Mouse (Mus musculus): ENCODE results near the gene Spsb1. TPM values are rescaled to one million over a fixed set of nuclear protein-coding genes. Genes with fewer than 3 reads are reported as not detected.

Spsb1 gene
- polyA plus RNA-seq, 1 experiment from 2014 or later, result 0.97 TPM

DNA sequence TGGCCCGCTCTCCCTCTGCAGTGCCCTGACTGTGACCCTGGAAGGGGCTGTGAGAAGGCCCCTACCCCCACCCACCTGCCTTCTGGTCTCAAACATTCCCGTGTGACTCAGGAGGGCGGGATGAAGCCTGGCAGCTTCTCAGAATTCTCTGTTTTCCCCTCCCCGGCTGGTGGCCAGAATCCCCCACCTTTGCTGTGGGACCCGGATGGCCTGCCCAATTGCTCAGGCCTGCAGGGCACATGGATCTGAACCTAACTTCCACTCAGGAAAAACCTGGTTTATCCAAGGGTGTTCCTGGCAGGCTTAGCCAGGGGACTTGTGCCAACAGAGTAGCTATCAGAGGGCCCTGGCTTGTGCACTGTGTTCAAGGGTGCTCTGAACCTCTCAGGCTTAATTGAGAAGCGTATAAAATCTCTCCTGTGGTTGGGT, 76.8 kb downstream of the Spsb1 start:
- H3K36me3 ChIP-seq, result no peaks in the 10 kb centered on the region
- 49% methylated on average over 6 of the region's 6 CpGs for WGBS (ENCODE audit: insufficient replicate concordance)
- no peaks in the 10 kb centered on the region for H3K4me1 ChIP-seq (replicated peaks)
- no peaks in the 10 kb centered on the region for H3K9me3 ChIP-seq (replicated peaks)
- no peak for ATAC-seq (ENCODE audit: low read depth)
- no peak overlapping the region for H3K27ac ChIP-seq
- H3K4me3 ChIP-seq (replicated peaks), result no peak overlapping the region
- peaks cover 31% of the 10 kb centered on the region for H3K27me3 ChIP-seq
- H3K9ac ChIP-seq, result no peak overlapping the region
- H3K4me2 ChIP-seq, result no peak overlapping the region
- DNase-seq, result no peak

DNA sequence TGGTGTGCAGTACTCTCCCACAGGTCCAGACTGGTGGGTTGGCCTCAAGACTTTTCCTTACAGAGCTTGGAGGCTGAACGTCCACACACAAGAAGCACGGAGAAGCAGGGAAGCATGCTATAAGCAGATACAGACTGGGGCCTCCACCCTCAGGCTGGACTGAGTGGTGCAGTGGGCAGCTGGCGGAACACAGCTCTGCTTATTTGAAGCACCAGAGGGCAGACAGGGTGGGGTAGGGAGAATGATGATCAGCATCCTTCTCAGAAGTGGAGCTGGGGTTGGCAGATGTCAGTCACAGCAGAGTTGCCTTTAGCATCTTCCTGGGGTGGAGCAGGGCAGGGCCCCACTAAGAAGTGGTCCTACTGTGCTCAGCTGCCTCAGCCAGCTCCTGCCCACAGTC, 77.6 kb downstream of the Spsb1 start:
- H3K9ac ChIP-seq, result no peak overlapping the region
- H3K27me3 ChIP-seq, result peaks cover 34% of the 10 kb centered on the region
- no peak for DNase-seq

DNA sequence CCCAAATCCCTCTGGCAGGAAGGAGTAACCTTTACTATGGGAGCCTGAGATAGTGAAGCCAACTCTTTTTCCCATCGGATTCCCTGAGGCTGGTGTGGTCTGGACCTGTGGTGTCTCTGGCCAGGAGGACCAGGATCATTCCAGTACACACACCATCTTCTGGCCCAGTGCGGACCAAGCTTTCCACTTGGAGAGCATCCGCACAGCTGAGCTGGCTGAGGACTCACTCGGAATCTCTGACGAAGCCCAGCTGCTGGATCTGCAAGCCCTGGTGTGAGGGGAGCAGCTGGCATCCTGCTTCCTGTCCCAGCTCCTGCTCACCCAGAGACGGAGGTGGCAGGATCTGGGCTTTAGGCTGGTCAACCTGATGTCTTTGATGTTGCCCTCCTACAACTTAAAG, 78.1 kb downstream of the Spsb1 start:
- Histone ChIP-seq H3K4me3 (replicated peaks) (no peak overlapping the region), H3K9me3 (replicated peaks) (no peaks in the 10 kb centered on the region), H3K36me3 (no peaks in the 10 kb centered on the region), H3K27me3 (peaks cover 34% of the 10 kb centered on the region), H3K27ac (no peak overlapping the region), H3K4me2 (no peak overlapping the region), H3K9ac (no peak overlapping the region), H3K4me1 (replicated peaks) (no peaks in the 10 kb centered on the region)
- ATAC-seq (ENCODE audit: low read depth) (no peak), DNase-seq (no peak)
- WGBS (ENCODE audit: insufficient replicate concordance), result 62% methylated on average over 6 of the region's 6 CpGs

More for the DNA sequence above, 77.6 kb downstream of the Spsb1 start:
- no peaks in the 10 kb centered on the region for H3K36me3 ChIP-seq
- H3K4me3 ChIP-seq (replicated peaks), result no peak overlapping the region
- H3K9me3 ChIP-seq (replicated peaks), result no peaks in the 10 kb centered on the region
- no peaks in the 10 kb centered on the region for H3K4me1 ChIP-seq (replicated peaks)
- no peak overlapping the region for H3K27ac ChIP-seq
- 54% methylated on average over 3 of the region's 3 CpGs for WGBS (ENCODE audit: insufficient replicate concordance)
- H3K4me2 ChIP-seq, result no peak overlapping the region
- no peak for ATAC-seq (ENCODE audit: low read depth)

DNA sequence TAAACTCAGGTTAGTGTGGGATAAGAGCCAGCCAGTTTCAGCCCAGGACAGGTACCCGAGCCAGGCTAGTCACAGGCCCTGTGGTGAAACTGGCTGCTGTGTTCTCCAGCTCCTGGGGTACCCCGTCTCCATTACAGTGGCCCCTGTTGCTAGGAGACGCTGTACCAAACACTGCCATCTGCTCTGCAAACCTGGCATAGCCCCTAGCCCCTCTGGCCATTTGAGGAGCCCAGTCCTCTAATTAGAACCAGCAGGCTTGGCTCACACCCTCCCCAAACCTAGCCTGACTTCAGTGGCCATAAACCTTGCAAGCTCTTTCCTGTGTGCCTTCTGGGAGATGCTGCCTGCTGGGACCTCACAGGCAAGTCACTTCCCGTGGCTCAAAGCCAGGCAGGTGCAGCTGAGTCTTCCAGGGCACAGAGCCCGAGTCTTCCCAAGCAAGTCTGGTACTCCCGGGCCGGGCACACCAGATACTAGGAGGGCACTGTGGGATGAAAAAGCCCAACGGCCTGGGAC, 78.8 kb downstream of the Spsb1 start:
- H3K27ac ChIP-seq, result no peak overlapping the region
- H3K9ac ChIP-seq, result no peak overlapping the region
- ATAC-seq (ENCODE audit: low read depth) (no peak), DNase-seq (no peak)
- H3K36me3 ChIP-seq, result no peaks in the 10 kb centered on the region
- H3K4me1 ChIP-seq (replicated peaks), result no peaks in the 10 kb centered on the region
- H3K4me3 ChIP-seq (replicated peaks), result no peak overlapping the region
- H3K4me2 ChIP-seq, result no peak overlapping the region
- WGBS (ENCODE audit: insufficient replicate concordance), result 54% methylated on average over 8 of the region's 8 CpGs
- H3K9me3 ChIP-seq (replicated peaks), result no peaks in the 10 kb centered on the region
- H3K27me3 ChIP-seq, result peaks cover 34% of the 10 kb centered on the region

DNA sequence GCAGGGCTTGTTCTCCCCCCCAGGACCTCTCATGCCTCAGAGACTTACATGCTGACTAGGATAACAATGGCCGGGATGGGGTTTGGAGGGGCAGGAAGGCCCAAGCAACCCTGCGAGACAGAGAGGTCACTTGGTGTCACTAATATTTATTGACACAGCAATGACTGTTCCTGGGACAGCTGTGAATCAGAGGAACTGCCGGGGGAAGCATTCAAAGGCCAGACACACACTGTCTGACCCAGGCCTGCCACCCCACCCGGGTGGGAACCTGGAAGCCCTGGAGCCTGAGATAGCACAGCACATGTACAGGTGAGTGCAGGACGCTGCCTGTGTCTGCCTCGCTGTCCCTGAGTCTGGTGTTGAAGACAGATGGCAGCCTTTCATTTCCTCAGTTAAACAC, 79.5 kb downstream of the Spsb1 start:
- Histone ChIP-seq H3K4me2 (no peak overlapping the region), H3K4me3 (replicated peaks) (no peak overlapping the region), H3K36me3 (no peaks in the 10 kb centered on the region), H3K9ac (no peak overlapping the region), H3K4me1 (replicated peaks) (no peaks in the 10 kb centered on the region), H3K9me3 (replicated peaks) (no peaks in the 10 kb centered on the region), H3K27ac (no peak overlapping the region), H3K27me3 (peaks cover 34% of the 10 kb centered on the region)
- no peak for DNase-seq
- ATAC-seq (ENCODE audit: low read depth), result no peak
- 28% methylated on average over 6 of the region's 6 CpGs for WGBS (ENCODE audit: insufficient replicate concordance)

- H3K9me3 ChIP-seq (replicated peaks), result no peaks in the 10 kb centered on the region
- H3K27ac ChIP-seq, result no peak overlapping the region
- H3K4me3 ChIP-seq (replicated peaks), result no peak overlapping the region
- DNase-seq (no peak), ATAC-seq (ENCODE audit: low read depth) (no peak)
- H3K9ac ChIP-seq, result no peak overlapping the region
- H3K36me3 ChIP-seq, result no peaks in the 10 kb centered on the region
- peaks cover 16% of the 10 kb centered on the region for H3K27me3 ChIP-seq
- no peak overlapping the region for H3K4me2 ChIP-seq
- no peaks in the 10 kb centered on the region for H3K4me1 ChIP-seq (replicated peaks)
- 41% methylated on average over 6 of the region's 6 CpGs for WGBS (ENCODE audit: insufficient replicate concordance)
These were observed 82.6 kb downstream of the Spsb1 start for GRCm38 (mm10) chr4:149872236-149872635.

GRCm38 (mm10) chr4:149871582-149871981, 83.3 kb downstream of the Spsb1 start:
- DNase-seq, result no peak
- Histone ChIP-seq H3K9ac (no peak overlapping the region), H3K4me1 (replicated peaks) (no peaks in the 10 kb centered on the region), H3K27ac (no peak overlapping the region), H3K4me2 (no peak overlapping the region), H3K27me3 (peaks cover 12% of the 10 kb centered on the region), H3K4me3 (replicated peaks) (no peak overlapping the region), H3K36me3 (no peaks in the 10 kb centered on the region), H3K9me3 (replicated peaks) (no peaks in the 10 kb centered on the region)
- no peak for ATAC-seq (ENCODE audit: low read depth)
- WGBS (ENCODE audit: insufficient replicate concordance), result 19% methylated on average over 7 of the region's 7 CpGs

DNA sequence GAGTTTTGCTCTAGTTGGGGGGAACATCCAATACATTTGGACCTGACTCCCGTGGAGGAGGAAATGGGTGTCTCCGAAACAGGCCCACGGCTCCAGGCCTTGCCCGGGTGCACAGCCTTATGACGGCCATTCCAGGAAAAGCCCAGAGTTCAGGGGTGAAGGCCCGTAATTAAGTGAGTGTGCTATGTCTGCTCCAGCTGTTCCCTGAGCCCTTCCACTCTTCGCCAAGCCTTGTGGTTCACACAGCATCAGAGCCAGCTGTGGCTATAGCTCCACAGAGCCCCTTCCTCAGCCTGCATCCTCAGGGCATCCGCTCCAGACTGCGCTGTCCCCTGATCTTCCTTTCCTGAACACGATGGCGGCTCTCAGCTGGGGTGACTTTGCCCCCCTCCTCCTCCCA, 83.8 kb downstream of the Spsb1 start:
- H3K4me2 ChIP-seq, result no peak overlapping the region
- WGBS (ENCODE audit: insufficient replicate concordance), result 64% methylated on average over 11 of the region's 11 CpGs
- no peaks in the 10 kb centered on the region for H3K4me1 ChIP-seq (replicated peaks)
- ATAC-seq (ENCODE audit: low read depth), result no peak
- DNase-seq, result no peak
- no peaks in the 10 kb centered on the region for H3K9me3 ChIP-seq (replicated peaks)
- H3K4me3 ChIP-seq (replicated peaks), result no peak overlapping the region
- no peak overlapping the region for H3K27ac ChIP-seq
- no peaks in the 10 kb centered on the region for H3K36me3 ChIP-seq
- H3K9ac ChIP-seq, result no peak overlapping the region
- peaks cover 7% of the 10 kb centered on the region; the same call in 1 of the 2 replicates for H3K27me3 ChIP-seq

- Histone ChIP-seq H3K27ac (no peak overlapping the region), H3K9me3 (replicated peaks) (no peaks in the 10 kb centered on the region), H3K27me3 (0 out of 2 replicates have a peak, but pooled peaks cover 3% of the 10 kb centered on the region), H3K4me3 (replicated peaks) (no peak overlapping the region), H3K4me2 (no peak overlapping the region), H3K4me1 (replicated peaks) (no peaks in the 10 kb centered on the region), H3K36me3 (no peaks in the 10 kb centered on the region), H3K9ac (no peak overlapping the region)
- DNase-seq, result no peak
- ATAC-seq (ENCODE audit: low read depth), result no peak
These were observed 84.4 kb downstream of the Spsb1 start for GRCm38 (mm10) chr4:149870412-149870811.

DNA sequence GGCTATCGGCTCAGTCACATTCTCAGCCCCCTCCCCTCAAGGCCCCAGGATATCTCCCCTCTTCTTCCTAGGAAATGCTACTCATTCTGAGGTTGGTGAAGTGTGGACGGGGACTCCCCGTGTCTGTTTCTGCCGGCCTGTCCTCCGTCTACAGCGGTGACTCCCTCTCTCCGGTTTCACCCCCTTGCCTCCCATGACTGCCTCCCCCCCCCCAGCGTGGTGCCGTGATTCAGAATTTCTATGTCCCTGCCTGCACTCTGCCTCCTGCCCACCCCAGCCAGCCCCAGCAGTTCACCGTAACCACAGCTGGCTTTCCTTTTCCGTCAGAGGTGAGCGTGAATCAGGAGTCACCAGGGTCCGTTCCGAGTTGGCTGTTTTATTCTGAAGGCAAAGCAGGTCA, 86.1 kb downstream of the Spsb1 start:
- no peak for DNase-seq
- no peaks in the 10 kb centered on the region for H3K36me3 ChIP-seq
- 69% methylated on average over 14 of the region's 14 CpGs for WGBS (ENCODE audit: insufficient replicate concordance)
- no peak overlapping the region for H3K27ac ChIP-seq
- H3K27me3 ChIP-seq, result 0 out of 2 replicates have a peak, but pooled peaks cover 3% of the 10 kb centered on the region
- no peak for ATAC-seq (ENCODE audit: low read depth)
- H3K4me2 ChIP-seq, result no peak overlapping the region
- no peak overlapping the region for H3K4me3 ChIP-seq (replicated peaks)
- no peaks in the 10 kb centered on the region for H3K4me1 ChIP-seq (replicated peaks)
- no peaks in the 10 kb centered on the region for H3K9me3 ChIP-seq (replicated peaks)
- no peak overlapping the region for H3K9ac ChIP-seq

DNA sequence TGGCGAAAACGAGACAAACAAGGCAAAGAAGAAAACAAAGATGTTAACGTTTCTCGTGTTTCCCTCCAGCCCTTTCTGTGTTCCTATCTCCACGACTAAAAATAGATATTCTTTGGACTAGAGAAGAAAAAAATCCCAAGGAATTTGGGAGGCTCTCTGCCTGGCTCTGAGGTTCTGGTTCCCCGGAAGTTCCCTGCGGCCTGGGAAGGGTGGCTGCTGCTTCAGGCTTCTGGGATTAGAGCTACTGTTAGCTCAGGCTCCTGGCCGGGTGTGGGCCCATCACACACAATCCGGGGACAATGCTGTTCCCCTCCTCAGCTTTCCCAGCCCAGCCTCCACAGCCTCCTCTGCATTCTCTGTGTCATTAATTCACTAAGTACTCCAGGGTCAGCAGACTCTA, 86.8 kb downstream of the Spsb1 start:
- H3K9ac ChIP-seq, result no peak overlapping the region
- no peaks in the 10 kb centered on the region for H3K9me3 ChIP-seq (replicated peaks)
- H3K27ac ChIP-seq, result no peak overlapping the region
- no peak overlapping the region for H3K4me2 ChIP-seq
- ATAC-seq (ENCODE audit: low read depth) (no peak), DNase-seq (no peak)
- 54% methylated on average over 9 of the region's 9 CpGs for WGBS (ENCODE audit: insufficient replicate concordance)
- H3K4me3 ChIP-seq (replicated peaks), result no peak overlapping the region
- H3K27me3 ChIP-seq, result 0 out of 2 replicates have a peak, but pooled peaks cover 3% of the 10 kb centered on the region
- H3K4me1 ChIP-seq (replicated peaks), result no peaks in the 10 kb centered on the region
- no peaks in the 10 kb centered on the region for H3K36me3 ChIP-seq

DNA sequence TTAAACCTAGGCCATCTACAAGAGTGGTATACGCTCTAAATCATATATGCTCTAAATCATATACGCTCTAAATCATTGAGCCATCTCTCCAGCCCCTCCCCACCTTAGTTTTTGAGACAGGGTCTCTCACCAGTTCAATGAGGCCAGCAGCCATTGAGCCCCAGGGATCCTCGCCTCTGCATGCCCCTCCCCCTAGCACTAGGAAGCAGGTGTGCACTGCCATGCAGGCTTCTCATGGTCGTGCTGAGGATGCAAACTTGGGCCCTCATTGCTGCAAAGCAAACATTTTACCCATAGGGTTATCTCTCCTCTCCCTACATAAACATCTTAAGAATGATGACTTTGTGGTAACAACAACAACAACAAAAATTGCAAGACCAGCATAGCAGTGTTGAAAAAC, 87.5 kb downstream of the Spsb1 start:
- H3K36me3 ChIP-seq, result no peaks in the 10 kb centered on the region
- H3K4me2 ChIP-seq, result no peak overlapping the region
- no peaks in the 10 kb centered on the region for H3K27me3 ChIP-seq
- no peak overlapping the region for H3K27ac ChIP-seq
- ATAC-seq (ENCODE audit: low read depth) (no peak), DNase-seq (no peak)
- no peaks in the 10 kb centered on the region for H3K9me3 ChIP-seq (replicated peaks)
- WGBS (ENCODE audit: insufficient replicate concordance), result 52% methylated on average over 4 of the region's 4 CpGs
- H3K9ac ChIP-seq, result no peak overlapping the region
- no peaks in the 10 kb centered on the region for H3K4me1 ChIP-seq (replicated peaks)
- no peak overlapping the region for H3K4me3 ChIP-seq (replicated peaks)

Measured in liver, embryonic 13.5 days (tissue).